Mouse (Mus musculus): ENCODE data around the gene Slc27a4. TPM values are rescaled to one million over a fixed set of nuclear protein-coding genes. Genes with fewer than 3 reads are reported as not detected.

Gene Slc27a4
- total and polyA plus RNA-seq, 3 experiments: 10.9 to 14.9 TPM; not detected in 1

GRCm38 (mm10) chr2:29755693-29756092, 46.7 kb upstream of the Slc27a4 start:
- TF ChIP-seq TCF12 (IDR thresholded peaks at IDR 0.05; ENCODE audit: low read depth, low read length) (no peak), E2F4 (IDR thresholded peaks at IDR 0.05; ENCODE audit: borderline replicate concordance, low read depth, low read length) (no peak), CHD2 (IDR thresholded peaks at IDR 0.05; ENCODE audit: low read length) (no peak), GATA1 (IDR thresholded peaks at IDR 0.05; ENCODE audit: low read depth, low read length) (no peak), POLR2AphosphoS2 (IDR thresholded peaks at IDR 0.05; ENCODE audit: low read length) (no peak), MAZ (IDR thresholded peaks at IDR 0.05; ENCODE audit: low read depth, low read length) (no peak), ETS1 (IDR thresholded peaks at IDR 0.05; ENCODE audit: low read depth, low read length) (no peak), POLR2A (IDR thresholded peaks at IDR 0.05; ENCODE audit: control insufficient read depth in 1 of 2, insufficient read depth in 1 of 2, low read depth in 1 of 2, low read length in 2 of 2, poor library complexity in 1 of 2) (no peak)
- no peaks in the 10 kb centered on the region for H3K27me3 ChIP-seq (ENCODE audit: control insufficient read depth in 1 of 2, insufficient read depth in 2 of 2, low read length in 2 of 2)
- H3K4me3 ChIP-seq (ENCODE audit: control insufficient read depth in 1 of 2, insufficient read depth in 1 of 2, low read depth in 2 of 2, low read length in 2 of 2): no peak overlapping the region
- DNase-seq (ENCODE audit: low read depth, low spot score): no peak
- no peaks in the 10 kb centered on the region for H3K79me2 ChIP-seq (ENCODE audit: control insufficient read depth, insufficient read depth, low read length, poor library complexity)
- H3K36me3 ChIP-seq (ENCODE audit: control insufficient read depth in 1 of 2, insufficient read depth in 2 of 2, low read length in 2 of 2): no peaks in the 10 kb centered on the region
- no peaks in the 10 kb centered on the region for H3K4me1 ChIP-seq (ENCODE audit: control insufficient read depth in 1 of 2, insufficient read depth in 2 of 2, low read length in 2 of 2)
- H3K9ac ChIP-seq (ENCODE audit: control insufficient read depth, low read depth, low read length, poor library complexity, severe bottlenecking): no peak overlapping the region
- H3K27ac ChIP-seq (ENCODE audit: control insufficient read depth, low read depth, low read length): no peak overlapping the region
- H3K9me3 ChIP-seq (replicated peaks; ENCODE audit: insufficient read depth, low read length): no peaks in the 10 kb centered on the region

- no peaks in the 10 kb centered on the region for H3K27me3 ChIP-seq (ENCODE audit: control insufficient read depth in 1 of 2, insufficient read depth in 2 of 2, low read length in 2 of 2)
- H3K9me3 ChIP-seq (replicated peaks; ENCODE audit: insufficient read depth, low read length): no peaks in the 10 kb centered on the region
- H3K4me1 ChIP-seq (ENCODE audit: control insufficient read depth in 1 of 2, insufficient read depth in 2 of 2, low read length in 2 of 2): no peaks in the 10 kb centered on the region
- TF ChIP-seq TAL1 (IDR thresholded peaks at IDR 0.05; ENCODE audit: low read length) (no peak), RAD21 (IDR thresholded peaks at IDR 0.05; ENCODE audit: low read depth, low read length) (peak; percentile 91), ZC3H11A (IDR thresholded peaks at IDR 0.05; ENCODE audit: low read depth, low read length) (peak; percentile 82), GATA1 (IDR thresholded peaks at IDR 0.05; ENCODE audit: low read depth, low read length) (no peak), E2F4 (IDR thresholded peaks at IDR 0.05; ENCODE audit: borderline replicate concordance, low read depth, low read length) (no peak), SMC3 (IDR thresholded peaks at IDR 0.05; ENCODE audit: low read depth, low read length) (peak; percentile 77), SIN3A (IDR thresholded peaks at IDR 0.05; ENCODE audit: low read length) (peak; percentile 17; the same call in 1 of the 2 replicates), TBP (IDR thresholded peaks at IDR 0.05; ENCODE audit: low read depth, low read length) (no peak), RCOR1 (IDR thresholded peaks at IDR 0.05; ENCODE audit: low read depth, low read length) (no peak), CTCF (IDR thresholded peaks at IDR 0.05 in 2 of 3, conservative IDR thresholded peaks at IDR 0.05 in 1 of 3; ENCODE audit: control insufficient read depth in 1 of 3, insufficient read depth in 1 of 3, low read depth in 2 of 3, low read length in 3 of 3, poor library complexity in 1 of 3, severe bottlenecking in 1 of 3) (peak; percentile 93 to 97 (median 97)), MAZ (IDR thresholded peaks at IDR 0.05; ENCODE audit: low read depth, low read length) (no peak), KAT2A (conservative IDR thresholded peaks at IDR 0.05; ENCODE audit: low read depth, low read length) (no peak)
- H3K4me3 ChIP-seq (ENCODE audit: control insufficient read depth in 1 of 2, insufficient read depth in 1 of 2, low read depth in 2 of 2, low read length in 2 of 2): no peak overlapping the region
- no peaks in the 10 kb centered on the region for H3K79me2 ChIP-seq (ENCODE audit: control insufficient read depth, insufficient read depth, low read length, poor library complexity)
- no peak overlapping the region for H3K9ac ChIP-seq (ENCODE audit: control insufficient read depth, low read depth, low read length, poor library complexity, severe bottlenecking)
- peak; percentile 69 for DNase-seq (ENCODE audit: low read depth, low spot score)
- H3K36me3 ChIP-seq (ENCODE audit: control insufficient read depth in 1 of 2, insufficient read depth in 2 of 2, low read length in 2 of 2): no peaks in the 10 kb centered on the region
- no peak overlapping the region for H3K27ac ChIP-seq (ENCODE audit: control insufficient read depth, low read depth, low read length)
These were observed 37.6 kb upstream of the Slc27a4 start for GRCm38 (mm10) chr2:29764831-29765230.

Measured in MEL (cell line).